Mouse (Mus musculus) kidney, postnatal 4 days (tissue): ENCODE data around the gene Fbxw4.
A peak's percentile ranks its signal among the peaks of the same experiment; 100 is the strongest.

Source experiments
- DNase-seq, 2 experiments: peaks; one replicate each; pipeline ENCODE4 v3.0.0; 2021; ENCODE audit warnings: mixed read lengths in 2 of 2

The Fbxw4 gene

DNA sequence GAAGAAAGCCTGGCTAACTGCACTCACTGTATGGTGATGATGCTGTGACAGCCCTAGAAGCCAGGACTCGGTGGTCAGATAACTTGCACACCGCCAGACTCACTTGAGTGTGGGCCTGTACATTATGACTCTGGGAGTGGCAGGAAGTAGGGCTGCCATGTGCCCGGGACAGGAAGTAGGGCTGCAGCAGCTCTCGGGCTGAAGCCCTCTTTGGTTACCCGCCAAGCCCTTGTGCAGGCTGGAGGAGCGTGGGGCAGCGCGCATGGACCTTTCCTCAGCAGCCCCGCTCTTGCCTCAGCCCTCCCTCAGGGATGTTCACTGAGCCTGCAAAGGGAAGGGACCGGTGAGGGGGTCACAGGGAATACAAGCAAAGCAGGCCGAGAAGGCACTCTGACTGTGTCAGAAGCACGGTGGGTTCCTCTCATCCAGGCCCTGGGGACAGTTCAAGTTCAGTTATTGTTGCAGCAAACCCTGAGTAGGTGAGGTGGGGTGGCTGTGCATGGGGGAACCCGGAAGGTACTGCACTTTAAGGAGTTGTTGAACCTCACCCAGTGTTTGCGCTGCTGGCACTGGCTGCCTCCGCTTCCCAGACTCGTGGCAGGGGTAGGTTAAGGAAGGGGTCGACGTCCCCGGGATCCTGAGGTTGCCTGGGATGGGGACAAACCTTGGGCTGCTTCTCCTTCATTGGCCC, 85.0 kb downstream of the Fbxw4 start:
- peak in 1 of 2 experiments; percentile 48 for DNase-seq

DNA sequence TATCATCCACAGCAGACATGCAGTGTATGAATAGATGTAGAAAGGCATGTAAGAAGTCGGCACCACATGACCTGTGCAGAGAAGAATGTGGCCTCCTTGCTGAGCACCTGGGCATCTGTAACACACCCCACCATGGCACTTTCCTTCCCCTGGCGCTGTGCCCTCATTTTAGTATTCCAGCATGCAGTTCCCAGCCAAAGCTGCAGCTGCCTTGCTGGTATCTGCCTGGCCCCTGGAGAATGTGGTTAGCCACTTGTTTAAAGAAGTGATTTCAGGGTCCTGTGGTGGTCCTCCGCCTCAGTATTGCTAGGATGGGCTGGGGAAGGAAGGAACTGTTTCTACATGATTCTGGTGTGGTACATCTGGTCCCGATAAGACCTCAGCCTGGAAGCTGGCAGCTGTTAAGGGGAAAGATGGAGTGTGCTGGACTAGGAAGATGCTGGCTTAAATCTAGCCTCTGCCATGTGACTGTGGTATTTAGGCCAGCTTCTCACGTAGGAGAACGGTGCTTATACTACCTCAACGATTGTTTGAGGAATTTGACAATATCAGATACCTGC, 85.7 kb downstream of the Fbxw4 start:
- no peak for DNase-seq

DNA sequence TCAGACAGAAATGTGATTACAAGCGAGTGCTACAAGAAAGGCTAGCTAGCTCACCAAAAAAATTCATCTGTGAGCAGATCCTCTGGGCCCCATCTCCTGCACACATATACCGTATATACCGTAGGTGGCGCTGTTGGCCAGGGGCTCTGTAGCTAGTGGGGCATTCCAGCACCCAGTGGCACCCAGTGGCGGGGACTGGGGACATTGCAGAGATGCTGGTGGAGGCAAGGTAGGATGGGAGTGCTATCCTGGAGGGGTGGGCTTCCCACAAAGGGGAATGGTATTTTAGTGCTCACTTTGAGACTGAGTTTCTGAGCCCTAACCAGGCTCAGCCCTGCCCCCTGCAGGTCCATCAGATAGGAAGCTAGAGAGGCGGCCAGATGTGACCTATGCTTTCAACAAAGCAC, 86.2 kb downstream of the Fbxw4 start:
- DNase-seq, result peak; percentile 84 to 89

DNA sequence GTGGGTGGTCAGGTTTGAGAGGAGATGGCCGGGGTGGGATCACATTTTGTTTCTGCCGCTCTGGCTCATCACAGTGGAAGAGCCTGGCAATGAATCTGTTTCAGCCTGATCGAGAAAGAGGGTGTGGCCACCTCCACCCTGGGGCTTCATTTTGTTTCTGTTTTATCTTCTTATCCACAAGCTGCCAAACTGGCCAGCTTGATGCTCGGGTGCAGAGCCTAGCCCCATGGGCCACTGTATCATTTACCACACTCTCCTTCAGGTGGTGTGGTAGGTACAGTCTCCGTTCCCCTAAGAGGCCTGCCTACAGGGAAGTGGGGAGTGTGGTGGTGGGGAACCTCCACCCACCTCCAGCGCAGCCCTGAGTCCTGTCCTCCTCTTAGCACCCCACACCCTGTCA, 87.1 kb downstream of the Fbxw4 start:
- no peak for DNase-seq

DNA sequence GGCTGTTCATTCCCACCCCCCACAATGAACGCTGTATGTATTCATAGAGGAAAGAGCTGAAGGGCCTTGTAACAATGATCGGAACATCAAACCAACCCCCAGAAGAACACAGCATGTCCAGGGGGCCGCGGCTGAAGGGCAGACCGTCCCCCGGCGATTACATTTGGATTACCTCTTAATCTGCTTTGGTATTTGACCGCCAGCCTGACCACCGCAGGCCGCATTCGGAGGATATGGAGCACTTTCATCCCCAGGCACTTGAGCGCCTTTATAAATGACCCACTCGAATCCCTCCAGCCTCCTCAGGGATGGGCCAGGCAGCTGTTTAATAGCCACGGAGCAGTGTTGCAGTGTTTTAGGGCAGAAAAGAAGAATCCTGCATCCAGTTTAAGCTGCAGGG, 92.7 kb downstream of the Fbxw4 start:
- DNase-seq, result no peak

DNA sequence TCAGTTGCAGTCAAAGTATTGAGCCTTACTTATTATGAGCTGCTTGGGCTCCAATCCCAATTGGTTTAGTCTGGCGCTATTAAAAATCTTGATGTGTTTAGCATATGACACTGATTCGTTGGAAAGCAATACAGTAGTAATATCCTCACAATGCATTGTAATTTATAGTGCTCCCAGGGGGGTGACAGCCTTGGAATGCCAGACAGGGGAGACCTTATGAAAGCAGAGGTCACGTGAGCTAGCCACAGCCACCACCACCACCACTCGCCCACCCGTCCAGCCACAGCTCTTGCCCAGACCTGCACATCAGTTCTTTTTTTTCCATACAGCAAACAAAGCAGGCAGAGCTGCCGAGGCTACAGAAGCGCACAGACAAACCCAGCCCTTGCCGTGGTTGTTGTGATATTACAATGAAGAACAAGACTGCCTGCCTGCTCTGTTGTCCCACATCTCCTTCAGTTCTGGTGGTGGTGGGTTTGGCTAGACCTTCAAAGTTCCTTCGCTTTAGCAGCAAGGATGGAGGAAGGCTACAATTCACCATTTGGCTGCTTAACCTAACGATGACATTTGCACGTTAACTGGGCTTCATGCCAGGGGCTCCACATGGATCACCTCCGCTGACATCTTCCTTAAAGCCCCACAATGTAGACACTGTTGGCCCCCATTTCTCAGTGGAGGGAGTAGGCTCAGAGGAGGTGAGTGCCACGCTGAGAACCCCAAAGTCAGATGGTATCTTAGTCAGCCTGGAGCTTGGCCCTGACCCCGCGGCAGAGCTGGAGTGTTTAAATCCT, 94.0 kb downstream of the Fbxw4 start:
- DNase-seq, result no peak

DNA sequence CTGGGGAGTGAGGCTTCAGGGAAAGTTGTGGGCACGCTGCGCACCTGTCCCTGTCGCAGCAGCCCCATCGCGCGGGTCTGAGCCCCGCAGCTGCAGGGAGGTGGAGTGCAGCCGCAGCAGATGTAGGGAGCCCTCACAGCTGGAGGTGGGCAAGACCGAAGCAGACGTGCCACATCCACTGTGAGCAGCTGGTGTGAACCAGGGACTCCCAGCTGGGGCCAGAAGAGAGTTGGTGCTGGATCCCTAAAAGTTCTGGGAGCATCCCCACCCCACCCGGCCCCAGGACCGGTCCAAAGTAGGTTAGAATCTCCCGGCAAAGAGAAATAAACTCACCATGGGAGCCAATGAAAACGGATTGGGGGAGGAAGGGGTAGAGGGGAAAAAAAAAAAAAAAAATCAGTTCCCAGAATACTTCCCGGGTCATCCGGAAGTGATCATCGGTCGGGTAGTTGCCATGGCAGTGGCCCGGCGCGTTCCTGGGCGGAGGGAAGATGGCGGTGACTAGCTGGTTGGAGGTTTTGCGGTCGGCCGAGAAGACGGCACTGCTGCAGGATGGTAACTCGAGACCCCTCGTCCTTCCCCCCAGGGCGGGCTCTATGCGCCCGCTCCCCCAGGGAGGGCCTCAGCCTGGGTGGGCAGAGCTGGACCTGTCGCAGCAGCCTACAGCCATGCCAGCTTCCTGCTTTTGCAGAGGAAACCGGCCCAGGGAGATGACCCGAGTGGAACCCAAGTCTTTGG, 99.8 kb downstream of the Fbxw4 start, which contains the start of the genes Poll and Gm17018:
Gene Poll, minus strand, starts transcription at position 379 of the 738 bp plus-strand sequence.
Gene Gm17018, plus strand, starts transcription at position 463 of the 738 bp plus-strand sequence.
- DNase-seq, result peak; percentile 90 to 93

DNA sequence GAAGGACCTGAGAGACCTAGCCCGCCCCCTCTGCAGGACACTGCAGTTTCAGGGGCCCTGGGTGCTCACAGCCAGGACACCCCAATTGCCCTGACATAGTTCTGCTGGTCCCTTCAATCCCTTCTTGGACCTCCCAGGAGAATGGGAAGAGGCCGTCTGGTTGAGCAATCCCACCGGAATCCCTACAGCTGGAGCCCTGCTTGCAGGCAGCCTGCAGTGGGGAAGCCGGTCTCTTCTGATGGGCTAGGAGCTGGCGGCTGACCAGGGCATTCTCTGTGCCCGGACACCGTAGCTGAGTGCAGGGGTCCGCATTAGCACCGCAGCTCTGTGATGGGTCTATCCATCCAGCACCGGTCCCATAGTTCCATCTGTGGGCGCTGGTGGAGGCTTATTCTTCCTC, 106.0 kb downstream of the Fbxw4 start:
- DNase-seq, result no peak

DNA sequence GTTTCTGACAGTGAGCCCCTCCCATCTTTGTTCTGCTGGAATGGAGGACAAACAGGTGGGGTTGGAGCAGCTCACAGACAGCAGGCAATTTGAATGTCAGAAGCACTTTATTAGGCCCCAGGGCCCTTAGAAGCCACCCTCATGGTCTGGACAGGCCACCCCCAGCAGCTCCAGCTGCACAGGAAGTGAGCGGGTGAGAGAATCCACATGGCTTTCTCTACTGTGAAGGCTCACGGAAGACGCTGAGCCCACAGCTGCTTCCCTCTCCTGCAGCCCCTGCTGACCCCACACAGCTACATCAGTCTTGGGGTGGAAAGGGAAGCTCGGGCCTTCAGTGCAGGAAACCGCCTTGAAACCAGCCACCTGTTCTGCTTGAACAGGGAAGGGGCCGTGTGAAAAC, 107.9 kb downstream of the Fbxw4 start:
- DNase-seq, result peak; percentile 68 to 73

DNA sequence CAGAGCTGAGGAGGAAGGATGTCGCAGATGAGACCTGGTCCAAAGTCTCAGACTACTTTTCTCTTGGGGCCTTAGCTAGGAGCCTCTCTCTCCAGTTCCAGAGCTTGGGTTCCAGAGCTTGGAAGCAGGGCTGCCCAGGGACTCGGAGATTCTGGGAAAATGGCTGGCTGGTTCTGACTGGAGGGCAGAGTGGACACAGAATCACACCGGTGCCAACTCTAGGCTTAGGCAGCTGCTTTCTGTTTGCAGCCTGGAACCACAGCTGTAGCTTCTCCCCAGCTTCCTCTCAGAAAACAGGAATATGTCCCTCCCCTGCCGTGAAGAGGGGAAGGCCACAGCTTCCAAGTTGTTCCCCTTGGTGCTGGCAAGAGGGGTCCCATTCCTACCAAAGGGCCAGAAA, 110.2 kb downstream of the Fbxw4 start:
- no peak for DNase-seq

DNA sequence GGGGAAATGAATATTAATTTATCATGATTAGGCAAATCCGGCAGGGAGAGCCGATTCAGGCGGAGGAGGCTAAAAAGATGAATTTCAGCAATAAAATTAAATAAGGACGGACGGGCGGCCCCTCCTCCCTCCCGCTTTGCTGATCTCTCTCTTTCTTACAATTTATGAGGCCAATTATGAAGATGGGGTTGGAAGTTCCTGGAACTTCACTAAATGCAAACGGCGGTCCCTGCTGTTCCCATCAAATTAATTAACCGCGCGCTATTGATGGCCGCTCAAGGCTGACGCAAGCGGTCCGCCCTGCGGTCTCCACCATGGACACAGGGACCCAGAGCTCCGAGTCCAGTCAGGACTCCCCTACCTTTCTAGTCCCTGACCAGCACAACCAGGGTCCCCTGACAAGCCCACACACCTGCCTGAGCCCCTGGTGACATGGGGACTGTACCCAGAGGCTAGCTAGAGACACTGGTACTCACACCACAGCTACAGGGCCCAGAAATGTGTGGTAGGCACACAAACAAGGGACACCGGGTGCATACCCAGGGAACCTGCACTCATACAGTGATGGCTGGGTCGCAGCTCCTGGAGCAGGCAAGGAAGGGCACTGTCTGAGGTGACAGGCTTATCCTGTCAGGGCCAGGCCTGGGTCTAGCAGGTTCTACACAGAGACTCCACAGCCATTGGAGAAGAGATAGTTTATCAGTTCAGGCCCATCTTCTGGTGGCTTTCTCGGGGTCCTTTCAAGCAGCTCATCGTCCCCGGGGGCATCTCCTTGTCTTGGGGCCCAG, 110.8 kb downstream of the Fbxw4 start:
- DNase-seq, result peak; percentile 46 to 66

DNA sequence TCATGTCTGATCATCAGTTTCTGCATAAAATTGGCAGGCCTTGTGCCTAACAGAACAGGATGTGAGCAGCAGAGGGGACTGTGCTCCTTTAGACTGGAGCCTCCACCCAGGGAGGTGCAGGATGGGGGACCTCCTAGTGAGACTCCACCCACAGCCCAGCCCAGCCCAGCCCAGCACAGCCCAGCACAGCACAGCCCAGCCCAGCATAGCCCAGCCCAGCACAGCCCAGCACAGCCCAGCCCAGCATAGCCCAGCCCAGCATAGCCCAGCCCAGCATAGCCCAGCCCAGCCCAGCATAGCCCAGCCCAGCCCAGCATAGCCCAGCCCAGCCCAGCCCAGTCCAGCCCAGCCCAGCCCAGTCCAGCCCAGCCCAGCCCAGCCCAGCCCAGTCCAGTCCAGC, 111.9 kb downstream of the Fbxw4 start:
- DNase-seq, result peak; percentile 58 to 64

DNA sequence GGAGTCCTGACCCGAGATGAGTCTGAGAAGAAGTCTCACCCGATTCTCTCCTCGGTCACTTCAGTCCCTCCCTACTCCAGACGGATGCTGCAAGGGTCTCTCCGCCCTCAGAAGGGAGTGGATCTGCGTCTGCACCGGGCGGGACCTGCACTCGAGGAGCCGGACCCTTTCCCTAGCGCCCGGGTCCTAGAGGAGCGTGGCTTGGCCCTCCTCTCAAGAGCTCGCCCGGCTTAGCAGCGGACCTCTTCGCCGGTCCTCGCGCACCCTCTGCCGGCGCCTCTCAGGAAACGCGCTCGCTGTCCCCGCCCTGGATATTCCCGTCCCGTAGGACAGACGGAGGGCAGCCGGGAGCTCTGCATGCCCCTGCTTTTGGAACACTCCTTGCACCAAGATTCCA, 115.2 kb downstream of the Fbxw4 start:
- DNase-seq, result peak; percentile 87 to 91

DNA sequence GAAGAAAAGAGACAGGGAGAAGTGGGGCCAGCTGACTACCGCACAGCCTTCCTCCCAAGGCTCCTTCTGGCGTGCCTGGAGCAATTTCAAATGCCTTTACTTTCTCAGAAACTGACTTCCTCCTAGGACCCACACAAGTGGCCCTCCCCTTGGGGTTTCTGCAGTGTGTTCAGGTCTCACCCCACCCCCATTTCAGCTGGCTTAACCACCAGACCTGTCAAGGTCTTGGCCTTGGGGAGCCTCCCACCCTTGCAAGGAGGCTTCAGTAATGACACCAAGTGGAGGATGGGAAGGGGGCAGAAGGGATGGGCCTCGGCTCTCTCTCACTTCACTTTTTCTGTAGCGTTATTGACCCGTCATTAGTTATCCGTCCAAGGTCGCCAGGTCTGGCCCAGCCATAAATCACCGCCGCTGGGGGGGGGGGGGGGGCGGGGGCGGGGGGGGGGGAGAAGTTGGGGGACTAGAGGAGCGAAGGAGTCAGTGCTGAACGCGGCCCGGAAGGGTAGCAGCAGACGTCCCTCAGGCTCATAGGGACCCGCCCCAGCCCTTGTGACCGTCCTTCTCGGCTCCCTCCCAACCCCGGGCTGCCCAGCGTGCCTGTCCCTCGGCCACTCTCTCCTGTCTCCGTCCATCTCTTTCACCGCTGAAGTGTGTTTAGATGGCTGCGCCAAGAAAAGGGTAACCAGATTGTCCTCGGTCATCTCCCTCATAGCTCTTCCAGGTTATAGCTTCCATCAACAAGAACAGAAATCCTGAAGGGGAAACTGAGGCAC, 115.8 kb downstream of the Fbxw4 start:
- peak in 1 of 2 experiments; percentile 50 for DNase-seq

DNA sequence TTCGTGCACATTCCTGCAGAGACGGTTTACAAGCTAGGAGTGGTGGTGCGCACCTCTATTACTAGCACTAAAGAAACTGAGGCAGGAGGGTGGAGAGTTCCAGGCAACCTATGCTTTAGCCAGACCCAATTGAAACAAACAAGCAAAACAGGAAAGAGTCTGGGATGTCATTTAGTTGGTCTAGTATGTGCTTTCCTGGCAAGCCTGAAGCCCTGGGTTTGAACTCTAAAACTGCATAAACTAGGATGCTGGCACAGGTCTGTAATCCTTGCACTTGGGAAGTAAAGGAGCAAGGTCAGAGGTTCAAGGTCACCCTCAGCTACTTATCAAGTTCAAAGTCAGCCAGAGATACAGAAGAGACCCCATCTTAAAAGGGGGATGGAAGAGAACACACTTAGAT, 118.1 kb downstream of the Fbxw4 start:
- no peak for DNase-seq

DNA sequence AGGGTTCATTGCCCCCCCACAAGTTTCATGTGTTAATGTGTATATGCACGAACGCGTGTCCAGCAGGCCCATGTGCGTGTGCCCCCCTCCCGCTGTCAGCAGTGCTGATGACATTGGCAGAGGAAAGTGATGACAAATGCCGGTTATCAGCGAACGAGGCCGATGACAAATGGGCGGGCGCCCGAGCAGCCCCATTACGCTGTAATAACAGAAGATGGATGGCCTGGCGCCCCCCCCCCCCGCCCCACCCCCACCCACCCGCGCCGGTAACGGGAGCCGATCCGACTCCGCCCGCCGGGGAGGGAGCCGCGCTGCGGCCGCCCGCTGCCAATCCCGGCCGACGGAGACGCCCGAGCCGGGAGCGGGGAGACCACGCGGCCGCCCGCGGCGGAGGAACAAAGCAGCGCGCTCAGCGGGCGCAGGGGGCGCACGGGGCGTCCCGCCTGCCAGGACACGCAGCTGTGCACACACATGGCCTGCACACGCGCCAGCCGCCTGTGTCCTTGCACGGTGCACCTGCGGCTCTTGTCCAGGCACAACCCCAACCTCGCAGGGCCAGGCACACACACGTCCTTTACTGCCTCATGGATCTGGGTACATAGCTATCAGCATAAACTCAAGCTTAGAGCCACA, 118.6 kb downstream of the Fbxw4 start:
- peak; percentile 63 to 73 for DNase-seq

DNA sequence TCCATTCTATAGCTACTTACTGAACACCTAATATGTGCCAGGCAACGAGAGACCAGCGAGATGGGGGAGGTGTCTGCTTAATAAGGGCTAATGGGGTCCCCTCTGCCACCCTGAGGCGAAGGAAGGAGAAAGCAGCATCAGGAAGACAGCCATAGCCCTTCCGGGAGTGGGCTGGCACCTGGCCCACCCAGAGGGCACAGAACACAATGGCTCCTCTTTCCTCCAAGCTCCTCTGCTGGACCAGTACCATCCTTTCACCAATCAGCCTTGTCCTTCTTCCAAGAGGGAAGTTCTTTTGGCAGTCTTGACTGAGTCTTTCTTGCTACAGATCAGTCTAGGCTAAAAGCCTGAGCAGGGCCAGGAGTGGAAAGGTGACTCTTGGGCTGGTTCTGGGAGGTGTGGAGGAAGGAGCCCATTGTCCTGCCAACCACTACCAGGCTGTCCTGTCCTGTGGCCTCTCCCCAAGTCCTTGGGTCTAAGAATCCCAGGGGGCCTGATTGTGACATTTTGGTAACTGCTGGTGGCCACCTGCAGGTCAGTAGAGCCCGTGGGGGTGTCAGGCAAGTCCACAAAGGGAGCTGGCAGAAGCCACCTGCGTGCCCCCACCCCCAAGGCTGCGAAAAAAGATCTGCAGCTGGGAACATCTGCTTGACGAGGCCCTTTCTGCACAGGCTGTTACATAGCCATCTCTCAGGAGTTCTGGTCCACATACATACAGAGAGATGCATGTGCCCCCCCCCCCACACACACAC, 119.3 kb downstream of the Fbxw4 start:
- no peak for DNase-seq

DNA sequence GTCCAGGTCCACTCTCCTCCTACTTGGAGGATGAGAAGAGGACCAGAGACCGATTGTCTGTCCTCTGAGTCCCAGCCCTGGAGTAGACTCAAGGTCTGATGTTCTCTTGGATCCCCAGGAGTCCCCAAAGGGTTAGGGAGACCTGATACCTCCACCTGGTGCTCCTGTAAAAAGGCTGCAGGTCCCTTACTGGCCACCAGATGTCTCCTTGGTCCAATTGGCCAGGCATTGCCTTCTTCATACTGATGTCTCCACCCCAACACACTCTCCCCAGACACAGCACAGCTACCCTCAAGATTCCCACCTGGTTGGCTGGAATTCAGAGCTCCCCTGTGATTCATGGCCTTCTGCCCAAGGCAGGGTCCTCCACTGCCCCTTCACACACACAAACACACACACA, 122.6 kb downstream of the Fbxw4 start:
- DNase-seq, result peak; percentile 78 to 80

DNA sequence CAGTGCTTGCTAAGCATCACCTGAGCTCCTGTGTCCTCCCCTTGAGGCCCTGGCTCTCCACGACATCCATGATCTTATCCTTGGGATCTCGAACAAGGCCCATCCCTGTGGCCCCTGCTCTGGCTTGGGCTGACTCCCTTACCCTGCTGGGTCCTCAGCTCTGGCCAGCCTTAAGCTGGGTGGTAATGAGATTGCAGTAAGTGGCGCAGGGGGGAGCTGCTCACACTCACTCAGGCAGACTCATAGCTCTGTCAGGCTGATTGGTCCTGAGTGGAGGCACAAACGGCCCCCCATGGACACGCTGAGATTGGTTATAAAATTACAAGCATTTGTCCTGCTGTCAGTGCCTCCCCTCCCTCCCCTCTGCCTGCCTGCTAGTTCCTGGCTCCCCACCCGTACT, 124.2 kb downstream of the Fbxw4 start:
- no peak for DNase-seq

DNA sequence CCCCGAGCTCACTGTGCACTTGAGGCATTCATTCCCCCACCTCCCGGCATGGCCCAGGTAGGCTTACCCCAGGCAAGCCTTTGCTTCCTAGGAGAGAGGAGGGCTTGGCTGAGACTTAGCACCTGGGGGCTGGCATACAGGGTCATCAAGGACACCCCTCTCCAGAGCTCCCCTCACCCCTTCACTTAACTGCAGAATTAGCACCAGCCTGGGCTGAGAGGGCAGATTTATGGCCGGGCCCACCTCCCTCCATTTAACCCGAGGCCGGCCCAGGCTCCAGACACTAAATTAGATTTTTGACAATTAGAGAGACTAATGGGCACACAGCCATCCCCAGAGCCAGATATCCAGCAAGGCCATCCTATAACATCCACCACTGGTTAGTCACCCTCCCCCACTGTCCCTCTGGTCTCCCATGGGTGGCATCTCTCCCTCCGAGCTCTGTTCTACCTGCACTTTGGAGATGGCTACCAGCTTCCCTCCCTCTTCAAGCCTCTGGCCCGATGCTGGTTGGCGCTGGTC, 124.8 kb downstream of the Fbxw4 start:
- DNase-seq, result no peak
